Mouse (Mus musculus): ENCODE results near the gene Uvrag. TPM values are rescaled to one million over a fixed set of nuclear protein-coding genes. Genes with fewer than 3 reads are reported as not detected.
A peak's percentile ranks its signal among the peaks of the same experiment; 100 is the strongest.

Uvrag gene
- total and polyA plus RNA-seq, 3 experiments = 5.9 to 22.1 (median 21.0) TPM

DNA sequence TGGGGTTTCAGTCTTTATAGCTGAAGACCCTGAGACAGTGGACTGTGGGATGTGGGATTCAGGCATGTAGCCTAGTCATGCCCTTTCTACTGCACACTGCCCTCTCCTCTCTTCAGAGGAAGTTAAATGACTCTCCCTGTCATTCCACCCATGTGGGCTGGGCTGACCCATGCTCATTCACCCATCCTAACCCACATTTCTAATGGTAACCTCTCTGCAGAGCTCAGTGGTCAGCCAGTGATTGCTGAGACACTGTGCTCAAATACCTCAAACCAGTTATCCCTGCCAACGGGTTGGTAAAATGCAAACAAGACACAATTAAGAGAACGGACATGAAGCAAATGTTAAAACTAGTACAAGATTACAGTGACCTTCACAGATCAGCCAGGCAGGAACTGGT, 39.9 kb downstream of the Uvrag start:
- intact Hi-C loops (cut with DNase I) = no loop called here
- Histone ChIP-seq H3K79me2 (replicated peaks; ENCODE audit: control insufficient read depth, insufficient read depth, low read length) (no peaks in the 10 kb centered on the region), H3K36me3 (ENCODE audit: control insufficient read depth, insufficient read depth, low read length) (no peaks in the 10 kb centered on the region), H3K9ac (ENCODE audit: low read depth, low read length) (no peak overlapping the region), H3K27ac (no peak overlapping the region), H3K4me3 (no peak overlapping the region), H3K27me3 (ENCODE audit: control insufficient read depth, insufficient read depth, low read length) (no peaks in the 10 kb centered on the region), H3K4me1 (ENCODE audit: control insufficient read depth, insufficient read depth, low read length) (peaks cover 3% of the 10 kb centered on the region; the same call in 1 of the 2 replicates)
- WGBS = 49% methylated on average over 2 of the region's 2 CpGs
- no peak for DNase-seq
- TF ChIP-seq CTCF (IDR thresholded peaks at IDR 0.05) (no peak), EP300 (IDR thresholded peaks at IDR 0.05; ENCODE audit: insufficient read depth, low read depth, low read length) (no peak), POLR2A (IDR thresholded peaks at IDR 0.05; ENCODE audit: insufficient read depth, low read depth, low read length) (no peak)

DNA sequence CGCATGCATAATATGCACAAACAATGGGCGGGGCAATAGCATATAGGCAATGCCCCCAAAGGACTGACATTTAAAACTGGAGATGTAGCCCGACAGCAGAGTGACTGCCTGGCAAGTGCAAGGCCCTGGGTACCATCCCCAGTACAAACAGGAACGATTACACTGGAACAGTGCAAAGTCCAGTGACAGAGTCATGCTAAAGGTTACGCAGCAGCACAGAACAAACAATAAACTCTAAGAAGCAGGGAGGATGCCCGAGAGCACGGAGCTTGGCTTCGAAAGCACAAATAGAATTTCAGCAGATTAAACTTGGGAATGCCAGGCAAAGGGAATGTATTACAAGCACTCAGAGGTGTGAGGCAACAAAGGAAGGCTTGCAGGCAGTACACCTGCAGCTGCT, 40.4 kb downstream of the Uvrag start:
- H3K4me1 ChIP-seq (ENCODE audit: control insufficient read depth, insufficient read depth, low read length) = peaks cover 3% of the 10 kb centered on the region; the same call in 1 of the 2 replicates
- 83% methylated on average over 8 of the region's 8 CpGs for WGBS
- no peaks in the 10 kb centered on the region for H3K79me2 ChIP-seq (replicated peaks; ENCODE audit: control insufficient read depth, insufficient read depth, low read length)
- intact Hi-C loops (cut with DNase I) = no loop called here
- no peak for TF ChIP-seq CTCF (IDR thresholded peaks at IDR 0.05)
- no peak for TF ChIP-seq POLR2A (IDR thresholded peaks at IDR 0.05; ENCODE audit: insufficient read depth, low read depth, low read length)
- TF ChIP-seq EP300 (IDR thresholded peaks at IDR 0.05; ENCODE audit: insufficient read depth, low read depth, low read length) = no peak
- H3K4me3 ChIP-seq = no peak overlapping the region
- no peak overlapping the region for H3K9ac ChIP-seq (ENCODE audit: low read depth, low read length)
- no peak for DNase-seq
- H3K27me3 ChIP-seq (ENCODE audit: control insufficient read depth, insufficient read depth, low read length) = no peaks in the 10 kb centered on the region
- no peaks in the 10 kb centered on the region for H3K36me3 ChIP-seq (ENCODE audit: control insufficient read depth, insufficient read depth, low read length)
- no peak overlapping the region for H3K27ac ChIP-seq

DNA sequence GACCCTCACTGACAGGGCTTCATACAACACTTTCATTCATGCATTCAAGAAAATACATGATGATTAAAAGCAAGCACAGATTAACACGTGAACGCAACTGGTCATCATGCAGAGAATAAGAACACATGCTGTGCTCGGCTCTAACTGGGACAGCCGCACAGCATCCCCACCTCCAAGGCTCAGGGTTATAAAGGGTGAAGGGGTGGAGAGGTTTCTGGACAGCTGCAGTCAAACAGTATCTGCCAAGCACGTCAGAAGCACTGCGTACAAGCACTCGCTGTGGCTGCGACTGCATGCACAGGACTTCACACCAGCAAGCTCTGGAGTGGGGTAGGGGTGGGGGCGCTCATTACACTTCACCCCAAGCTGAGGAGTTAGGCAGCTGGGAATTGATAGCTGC, 40.9 kb downstream of the Uvrag start:
- no peak for TF ChIP-seq POLR2A (IDR thresholded peaks at IDR 0.05; ENCODE audit: insufficient read depth, low read depth, low read length)
- Histone ChIP-seq H3K36me3 (ENCODE audit: control insufficient read depth, insufficient read depth, low read length) (no peaks in the 10 kb centered on the region), H3K4me3 (no peak overlapping the region), H3K9ac (ENCODE audit: low read depth, low read length) (no peak overlapping the region), H3K79me2 (replicated peaks; ENCODE audit: control insufficient read depth, insufficient read depth, low read length) (no peaks in the 10 kb centered on the region), H3K27me3 (ENCODE audit: control insufficient read depth, insufficient read depth, low read length) (no peaks in the 10 kb centered on the region), H3K4me1 (ENCODE audit: control insufficient read depth, insufficient read depth, low read length) (peaks cover 3% of the 10 kb centered on the region; the same call in 1 of the 2 replicates), H3K27ac (no peak overlapping the region)
- intact Hi-C loops (cut with DNase I) = no loop called here
- WGBS = 83% methylated on average over 9 of the region's 9 CpGs
- no peak for DNase-seq

DNA sequence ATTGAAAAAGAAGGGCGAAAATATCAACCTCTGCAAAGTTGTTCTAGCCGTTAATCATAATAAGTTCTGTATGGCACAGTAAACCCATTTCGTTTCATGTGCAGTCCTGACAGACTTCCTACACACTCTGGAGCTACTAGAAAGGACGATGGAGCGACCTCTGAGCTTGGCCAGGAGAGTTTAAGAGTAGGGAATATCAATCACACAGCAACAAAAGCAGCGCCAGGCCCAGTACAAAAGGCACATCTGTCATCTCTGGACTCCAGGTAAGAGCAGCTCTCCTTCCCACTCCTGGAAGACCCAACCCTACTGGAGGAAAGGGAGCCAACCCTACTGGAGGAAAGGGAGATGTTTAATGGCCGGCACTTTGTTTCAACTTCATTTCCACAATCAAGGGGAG, 43.2 kb downstream of the Uvrag start:
- WGBS = 90% methylated on average over 7 of the region's 7 CpGs

DNA sequence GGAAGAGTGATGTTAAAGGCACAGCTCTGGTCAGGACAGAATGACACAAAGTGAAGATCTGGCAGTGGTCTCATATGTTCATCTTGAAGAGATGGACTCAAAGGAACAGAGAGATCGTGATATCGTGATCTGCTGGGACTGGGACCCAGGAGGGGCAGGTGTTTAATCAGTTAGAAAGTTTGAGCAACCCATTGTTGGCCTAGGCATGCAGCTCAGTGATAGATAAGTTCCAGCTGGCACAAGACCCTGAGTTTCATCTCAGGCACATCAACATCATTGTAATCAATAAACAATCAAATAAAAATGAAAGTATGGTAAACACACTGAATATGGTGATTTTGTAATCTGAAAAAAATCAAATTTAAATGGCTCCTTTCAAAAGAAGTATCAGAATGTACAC, 43.8 kb downstream of the Uvrag start:
- H3K27ac ChIP-seq = no peak overlapping the region
- no peaks in the 10 kb centered on the region for H3K36me3 ChIP-seq (ENCODE audit: control insufficient read depth, insufficient read depth, low read length)
- intact Hi-C loops (cut with DNase I) = no loop called here
- H3K9ac ChIP-seq (ENCODE audit: low read depth, low read length) = no peak overlapping the region
- 81% methylated on average over 2 of the region's 2 CpGs for WGBS
- H3K79me2 ChIP-seq (replicated peaks; ENCODE audit: control insufficient read depth, insufficient read depth, low read length) = no peaks in the 10 kb centered on the region
- H3K4me1 ChIP-seq (ENCODE audit: control insufficient read depth, insufficient read depth, low read length) = peaks cover 2% of the 10 kb centered on the region; the same call in 1 of the 2 replicates
- TF ChIP-seq POLR2A (IDR thresholded peaks at IDR 0.05; ENCODE audit: insufficient read depth, low read depth, low read length) (no peak), CTCF (IDR thresholded peaks at IDR 0.05) (no peak), EP300 (IDR thresholded peaks at IDR 0.05; ENCODE audit: insufficient read depth, low read depth, low read length) (no peak)
- H3K4me3 ChIP-seq = no peak overlapping the region
- no peaks in the 10 kb centered on the region for H3K27me3 ChIP-seq (ENCODE audit: control insufficient read depth, insufficient read depth, low read length)
- DNase-seq = no peak

More for the DNA sequence above, 43.2 kb downstream of the Uvrag start:
- Histone ChIP-seq H3K27me3 (ENCODE audit: control insufficient read depth, insufficient read depth, low read length) (no peaks in the 10 kb centered on the region), H3K4me3 (no peak overlapping the region), H3K36me3 (ENCODE audit: control insufficient read depth, insufficient read depth, low read length) (no peaks in the 10 kb centered on the region), H3K4me1 (ENCODE audit: control insufficient read depth, insufficient read depth, low read length) (peaks cover 2% of the 10 kb centered on the region; the same call in 1 of the 2 replicates), H3K9ac (ENCODE audit: low read depth, low read length) (no peak overlapping the region), H3K79me2 (replicated peaks; ENCODE audit: control insufficient read depth, insufficient read depth, low read length) (no peaks in the 10 kb centered on the region), H3K27ac (no peak overlapping the region)
- intact Hi-C loops (cut with DNase I) = no loop called here
- TF ChIP-seq POLR2A (IDR thresholded peaks at IDR 0.05; ENCODE audit: insufficient read depth, low read depth, low read length) = no peak
- TF ChIP-seq CTCF (IDR thresholded peaks at IDR 0.05) = no peak
- TF ChIP-seq EP300 (IDR thresholded peaks at IDR 0.05; ENCODE audit: insufficient read depth, low read depth, low read length) = no peak
- no peak for DNase-seq

DNA sequence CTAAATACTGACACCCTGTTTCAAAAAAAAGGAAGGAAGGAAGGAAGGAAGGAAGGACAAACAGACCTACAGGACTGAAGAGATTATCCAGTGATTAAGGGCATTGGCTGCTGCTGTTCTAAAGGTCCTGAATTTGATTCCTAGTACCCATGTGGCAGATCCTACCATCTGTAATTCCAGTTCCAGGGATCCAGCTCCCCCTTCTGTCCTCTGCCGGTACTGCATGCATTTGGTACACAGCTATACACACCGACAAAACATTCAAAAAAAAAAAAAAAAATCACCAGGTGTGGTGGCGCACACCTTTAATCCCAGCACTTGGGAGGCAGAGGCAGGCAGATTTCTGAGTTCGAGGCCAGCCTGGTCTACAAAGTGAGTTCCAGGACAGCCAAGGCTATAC, 45.8 kb downstream of the Uvrag start:
- Histone ChIP-seq H3K79me2 (replicated peaks; ENCODE audit: control insufficient read depth, insufficient read depth, low read length) (no peaks in the 10 kb centered on the region), H3K27me3 (ENCODE audit: control insufficient read depth, insufficient read depth, low read length) (no peaks in the 10 kb centered on the region), H3K9ac (ENCODE audit: low read depth, low read length) (no peak overlapping the region), H3K4me3 (no peak overlapping the region), H3K27ac (no peak overlapping the region), H3K4me1 (ENCODE audit: control insufficient read depth, insufficient read depth, low read length) (no peaks in the 10 kb centered on the region), H3K36me3 (ENCODE audit: control insufficient read depth, insufficient read depth, low read length) (no peaks in the 10 kb centered on the region)
- intact Hi-C loops (cut with DNase I) = no loop called here
- 62% methylated on average over 4 of the region's 4 CpGs for WGBS
- TF ChIP-seq POLR2A (IDR thresholded peaks at IDR 0.05; ENCODE audit: insufficient read depth, low read depth, low read length) (no peak), CTCF (IDR thresholded peaks at IDR 0.05) (peak; percentile 67)
- peak in 1 of 2 experiments; percentile 55 for DNase-seq

Measured in heart, adult 2 months (tissue).